Mouse (Mus musculus) testis, adult 2 months (tissue): ENCODE data around the gene Olfr824. TPM values are rescaled to one million over a fixed set of nuclear protein-coding genes. Genes with fewer than 3 reads are reported as not detected.
"Not testable (repeated sequence)": the region's sequence is repeated elsewhere in the genome, so short reads cannot be mapped to it uniquely, and the experiment has no call there.

Experiments
- H3K27ac ChIP-seq: fragments of 200-500 bp; 2 replicates; pipeline ENCODE4 v1.5.1; 2012; ENCODE audit warnings: low read depth, low read length; ENCODE audit not compliant: control insufficient read depth, insufficient read depth
- H3K27me3 ChIP-seq: fragments of 200-500 bp; 2 replicates; pipeline ENCODE4 v1.6.1; 2012; ENCODE audit warnings: mild to moderate bottlenecking, low read length, moderate library complexity; ENCODE audit not compliant: control insufficient read depth, insufficient read depth
- H3K36me3 ChIP-seq: fragments of 200-500 bp; 2 replicates; pipeline ENCODE4 v1.6.1; 2012; ENCODE audit warnings: mild to moderate bottlenecking, low read length; ENCODE audit not compliant: control insufficient read depth, insufficient read depth
- H3K4me1 ChIP-seq: fragments of 200-500 bp; 2 replicates; pipeline ENCODE4 v1.6.1; 2012; ENCODE audit warnings: low read length; ENCODE audit not compliant: control insufficient read depth, insufficient read depth
- H3K4me3 ChIP-seq: fragments of 200-500 bp; 2 replicates; pipeline ENCODE4 v1.5.1; 2012; ENCODE audit warnings: low read depth, mild to moderate bottlenecking, low read length, moderate library complexity, mixed read lengths; ENCODE audit not compliant: control insufficient read depth
- CTCF ChIP-seq: fragments of 200-500 bp; IDR thresholded peaks from 2 replicates; pipeline ENCODE4 v1.5.1; 2012; ENCODE audit warnings: low read depth, mild to moderate bottlenecking, inconsistent platforms, low read length, moderate library complexity; ENCODE audit not compliant: control insufficient read depth, insufficient read depth, insufficient replicate concordance
- POLR2A ChIP-seq: fragments of 200-500 bp; IDR thresholded peaks from 2 replicates; pipeline ENCODE4 v1.6.1; 2012; ENCODE audit warnings: low read depth, mild to moderate bottlenecking, inconsistent platforms, low read length, moderate library complexity; ENCODE audit not compliant: control insufficient read depth
- polyA plus RNA-seq: library from polyadenylated mRNA; depleted of rRNA; stranded (reverse); fragments of >200 nt; gene quantifications from 2 replicates; pipeline ENCODE4 v1.2.3, GENCODE M21; 2012; rRNA removed

Gene Olfr824
- polyA plus RNA-seq = not detected in 2 replicates

DNA sequence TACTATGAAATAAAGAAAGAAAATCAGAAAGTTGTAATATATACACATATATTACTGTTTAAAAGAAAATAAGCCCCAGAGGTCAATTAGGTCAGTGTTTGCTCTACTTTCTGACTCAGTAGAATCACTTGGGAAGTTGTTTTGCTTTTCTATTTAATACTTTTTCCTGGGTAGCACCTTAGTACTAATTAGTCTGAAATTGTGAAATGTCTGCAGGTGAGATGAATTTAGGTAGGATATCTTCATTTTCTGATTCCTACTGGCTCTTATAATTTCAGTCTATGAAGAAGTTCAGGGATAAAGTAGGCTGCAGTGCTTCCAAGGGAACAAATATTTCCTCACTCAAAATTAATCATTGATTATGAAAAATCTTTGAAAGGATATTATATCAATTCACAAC, at the start of gene Olfr824:
Olfr824 (minus strand) TSS at position 101 of the 400 bp plus-strand sequence.
- not testable (repeated sequence) for H3K36me3 ChIP-seq, H3K4me3 ChIP-seq, H3K27me3 ChIP-seq, H3K4me1 ChIP-seq, H3K27ac ChIP-seq

DNA sequence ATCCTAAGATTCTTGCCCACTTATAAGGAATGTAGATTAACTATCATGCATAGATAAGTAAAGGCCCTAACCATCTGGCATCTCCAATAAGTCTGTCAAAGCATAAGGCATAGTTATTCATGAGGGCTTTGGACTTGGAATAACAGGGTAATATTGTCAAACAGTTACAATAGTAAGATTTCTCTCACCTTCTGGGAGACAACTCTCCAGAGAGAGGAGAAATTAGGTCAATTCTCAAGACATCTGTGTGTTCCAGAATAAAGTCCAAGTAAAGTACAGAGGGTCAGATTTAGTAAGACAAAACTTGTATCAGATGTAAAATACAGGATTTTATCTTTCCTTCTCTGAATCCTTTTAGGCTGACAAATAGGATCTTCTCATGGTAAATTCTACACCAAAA, 36.9 kb upstream of the Olfr824 start, which contains the start of gene Olfr825:
Olfr825 (minus strand) TSS at position 101 of the 400 bp plus-strand sequence.
- TF ChIP-seq POLR2A (no peak), CTCF (no peak)
- H3K4me1 ChIP-seq = no peaks in the 10 kb centered on the region
- no peaks in the 10 kb centered on the region for H3K27me3 ChIP-seq
- H3K27ac ChIP-seq = no peak within 1 kb of the TSS
- H3K36me3 ChIP-seq = no peaks in the 10 kb centered on the region
- H3K4me3 ChIP-seq = no peak within 1 kb of the TSS

GRCm38 (mm10) chr10:130165196-130165595, 35.4 kb upstream of the Olfr824 start:
- H3K27ac ChIP-seq = no peak overlapping the region

DNA sequence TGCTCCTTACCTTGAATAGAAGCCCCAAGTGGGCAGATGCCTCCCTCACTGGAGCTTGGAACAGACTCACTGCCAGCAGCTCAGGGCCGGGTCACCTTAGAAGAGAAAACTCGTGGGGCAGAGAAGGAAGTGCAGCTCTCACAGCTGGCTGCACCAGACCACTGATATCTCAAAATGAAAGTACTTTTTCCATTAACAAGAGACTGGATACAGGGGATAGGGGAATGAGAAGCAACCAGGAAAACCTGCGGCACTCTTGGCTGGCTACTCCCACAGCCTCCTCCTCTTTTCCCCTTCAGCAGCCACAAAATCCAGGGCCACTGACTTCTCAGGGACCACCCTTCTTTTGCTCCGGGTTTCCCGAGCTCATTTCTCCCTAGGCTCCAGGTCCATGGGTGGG, 14.3 kb upstream of the Olfr824 start:
- TF ChIP-seq CTCF (no peak), POLR2A (no peak)
- H3K4me1 ChIP-seq = peaks cover 5% of the 10 kb centered on the region; the same call in 1 of the 2 replicates

More at GRCm38 (mm10) chr10:130165196-130165595, 35.4 kb upstream of the Olfr824 start:
- Histone ChIP-seq H3K36me3 (no peaks in the 10 kb centered on the region), H3K27me3 (no peaks in the 10 kb centered on the region), H3K4me3 (no peak overlapping the region), H3K4me1 (no peaks in the 10 kb centered on the region)
- TF ChIP-seq CTCF (no peak), POLR2A (no peak)

DNA sequence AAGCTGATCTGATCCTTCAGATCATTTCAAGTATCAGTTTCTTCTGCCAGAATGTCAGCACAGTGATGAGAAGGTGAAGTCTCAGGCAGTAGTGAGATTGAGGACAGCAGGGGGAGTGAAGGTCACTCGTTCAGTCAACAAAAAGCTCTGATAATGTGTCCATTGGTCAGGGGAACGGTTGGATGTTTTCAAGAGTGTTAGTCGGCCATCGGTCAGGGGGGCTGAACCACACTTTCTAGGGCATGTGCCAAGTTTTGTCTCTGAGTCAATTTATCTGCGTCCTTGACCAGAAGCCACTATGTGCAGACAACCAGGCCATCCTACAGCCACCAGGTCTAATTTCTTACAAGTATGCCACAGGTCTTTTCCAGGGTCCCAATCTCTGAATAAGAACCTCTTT, 12.7 kb upstream of the Olfr824 start:
- H3K27ac ChIP-seq, H3K27me3 ChIP-seq, H3K4me1 ChIP-seq, H3K36me3 ChIP-seq: not testable (repeated sequence)
- H3K4me3 ChIP-seq = peak overlapping the region; percentile 27; the same call in 1 of the 2 replicates

More for the DNA sequence above, 14.3 kb upstream of the Olfr824 start:
- Histone ChIP-seq H3K27me3 (no peaks in the 10 kb centered on the region), H3K27ac (no peak overlapping the region), H3K36me3 (no peaks in the 10 kb centered on the region), H3K4me3 (no peak overlapping the region)

GRCm38 (mm10) chr10:130134811-130135210, 5.0 kb upstream of the Olfr824 start:
- Histone ChIP-seq H3K4me3 (no peak overlapping the region), H3K27ac (no peak overlapping the region), H3K4me1 (no peaks in the 10 kb centered on the region), H3K27me3 (no peaks in the 10 kb centered on the region), H3K36me3 (no peaks in the 10 kb centered on the region)
- no peak for TF ChIP-seq POLR2A
- no peak for TF ChIP-seq CTCF

DNA sequence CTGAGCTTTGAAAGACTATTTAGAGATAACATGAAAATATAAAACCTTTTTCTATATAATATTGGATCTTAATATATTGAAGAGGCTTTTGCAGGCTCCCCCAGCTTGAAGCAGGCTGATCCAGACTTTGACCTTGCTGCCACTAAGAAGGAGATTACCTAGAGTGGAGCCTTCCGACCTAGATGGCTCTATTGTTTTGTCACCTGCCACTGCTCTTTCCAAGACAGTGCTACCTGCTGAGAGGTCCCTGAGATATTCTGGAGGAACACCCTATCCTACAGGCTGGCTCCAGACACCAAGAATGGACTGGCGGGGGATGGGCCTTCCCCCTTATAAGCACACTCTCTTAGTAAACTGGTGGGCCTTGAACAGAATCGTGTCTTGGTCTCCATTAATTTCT, 13.8 kb downstream of the Olfr824 start:
- H3K27me3 ChIP-seq, H3K4me3 ChIP-seq, H3K27ac ChIP-seq, H3K4me1 ChIP-seq, H3K36me3 ChIP-seq: not testable (repeated sequence)

- H3K4me3 ChIP-seq, H3K27me3 ChIP-seq, H3K4me1 ChIP-seq, H3K36me3 ChIP-seq, H3K27ac ChIP-seq: not testable (repeated sequence)
Measured at GRCm38 (mm10) chr10:130115283-130115682, 14.5 kb downstream of the Olfr824 start, which contains the start of gene Olfr823. TSS of gene Olfr823 (minus strand) at chr10:130115383.
